Mouse (Mus musculus): ENCODE data around the gene Ccdc152. TPM values are rescaled to one million over a fixed set of nuclear protein-coding genes. Genes with fewer than 3 reads are reported as not detected.

The Ccdc152 gene
- total and polyA plus RNA-seq, 2 experiments from 2014 or later: 0.36 TPM; not detected in 1

DNA sequence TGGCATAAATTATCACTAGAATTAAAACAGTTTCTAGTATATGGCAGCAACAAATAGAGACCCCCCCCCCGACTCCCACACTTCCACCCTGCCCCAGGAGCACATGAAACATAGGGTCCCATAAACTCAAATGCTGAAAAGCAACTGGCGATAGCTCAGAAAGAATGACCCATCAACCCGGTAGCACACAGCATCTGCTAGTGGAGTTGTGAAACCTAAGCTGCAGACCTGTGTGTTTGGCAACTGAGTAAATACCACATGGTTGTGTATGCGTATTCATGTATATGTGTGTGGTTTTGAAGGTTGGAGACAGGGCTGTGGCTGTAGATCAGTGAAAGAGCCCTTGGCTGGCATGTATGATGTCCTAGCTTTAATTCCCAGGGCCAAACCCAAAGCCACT lies 72.3 kb downstream of the Ccdc152 start:
- Histone ChIP-seq H3K27me3 (ENCODE audit: insufficient read depth, low read length) (no peaks in the 10 kb centered on the region), H3K4me3 (ENCODE audit: low read depth, low read length) (no peak overlapping the region), H3K4me1 (ENCODE audit: insufficient read depth) (no peaks in the 10 kb centered on the region), H3K27ac (ENCODE audit: low read depth, low read length) (no peak overlapping the region), H3K4me2 (ENCODE audit: low read depth) (no peak overlapping the region), H3K36me3 (ENCODE audit: insufficient read depth) (no peaks in the 10 kb centered on the region), H3K9ac (no peak overlapping the region), H3K9me3 (ENCODE audit: low read length) (no peaks in the 10 kb centered on the region)
- DNase-seq (no peak), ATAC-seq (no peak)
- TF ChIP-seq CTCF (IDR thresholded peaks at IDR 0.05; ENCODE audit: low read depth): no peak
- 94% methylated on average over 4 of the region's 4 CpGs for WGBS

Other genes with a start within 250 kb of the Ccdc152 start
- 207 and 212 TPM in 2 replicates for gene Selenop, start 35.0 kb downstream of the Ccdc152 start, total RNA-seq (2014; rRNA removed)
- 171 and 182 TPM in 2 replicates for gene Selenop, start 35.0 kb downstream of the Ccdc152 start, polyA plus RNA-seq (2015; fragmentation: Nextera tagmentation; extraction: Ambion mirVana)